Mouse (Mus musculus): ENCODE results near the gene Gm340.

The Gm340 gene

DNA sequence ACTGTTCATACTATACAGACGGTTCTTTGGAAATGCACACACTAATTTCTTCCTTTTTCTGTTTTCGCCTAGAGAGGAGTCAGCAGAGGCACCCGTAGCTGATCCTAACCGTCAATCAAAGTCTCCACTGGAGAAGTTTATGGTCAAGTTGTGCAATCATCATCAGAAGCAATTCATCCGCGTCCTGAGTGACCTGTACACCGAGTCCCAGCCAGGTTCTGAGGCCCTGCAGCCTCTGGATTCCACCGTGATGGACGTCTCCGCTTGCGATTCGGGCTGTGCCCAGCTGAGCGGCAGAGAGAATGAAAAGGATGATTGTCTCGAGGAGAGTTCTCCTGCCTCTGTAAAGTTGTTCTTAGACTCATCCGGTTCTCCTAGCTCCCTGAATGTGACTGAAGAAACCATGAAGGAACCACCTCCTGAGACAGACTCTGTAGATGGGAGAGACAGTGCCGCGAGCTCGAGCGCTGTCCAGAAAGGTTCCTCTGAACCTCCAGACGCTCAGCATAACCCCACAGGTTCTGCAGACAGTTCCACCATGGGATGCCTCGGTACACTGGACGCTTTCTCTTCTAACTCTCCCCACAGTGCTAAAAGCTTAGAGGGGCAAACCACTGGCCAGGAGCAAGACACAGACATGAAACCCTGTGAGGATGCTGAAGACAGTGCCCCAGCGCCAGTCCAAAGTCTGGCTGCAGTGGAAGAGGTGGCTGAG lies at the start of gene Gm340:
TSS of gene Gm340 (plus strand) at position 665 of the 715 bp plus-strand sequence.
- no peak for DNase-seq (ENCODE audit: low spot score)

GRCm38 (mm10) chr19:41534021-41534420 lies 48.1 kb upstream of the Gm340 start:
- DNase-seq (ENCODE audit: low spot score), result no peak

- DNase-seq (ENCODE audit: low spot score), result no peak
Measured at GRCm38 (mm10) chr19:41556981-41557380, 25.2 kb upstream of the Gm340 start.

DNA sequence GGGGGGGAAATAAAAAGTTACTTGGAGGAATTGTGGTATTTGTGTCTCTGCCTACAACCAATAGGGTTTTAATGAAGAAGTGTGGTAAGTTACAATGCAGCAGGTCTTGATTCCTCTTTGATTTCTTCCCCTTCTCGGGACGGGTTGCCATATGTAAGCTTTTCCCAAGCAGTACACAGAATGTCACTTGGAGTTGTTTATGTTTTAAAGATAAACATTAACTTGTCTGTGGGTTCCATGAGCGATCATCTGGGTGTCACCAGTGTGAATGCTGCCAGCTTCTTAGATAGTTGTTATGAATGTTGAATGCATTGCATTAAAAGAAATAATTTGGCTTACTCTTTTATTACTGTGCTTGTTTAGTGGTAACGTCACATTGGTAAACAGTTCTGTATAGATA lies 24.7 kb upstream of the Gm340 start:
- no peak for DNase-seq (ENCODE audit: low spot score)

DNA sequence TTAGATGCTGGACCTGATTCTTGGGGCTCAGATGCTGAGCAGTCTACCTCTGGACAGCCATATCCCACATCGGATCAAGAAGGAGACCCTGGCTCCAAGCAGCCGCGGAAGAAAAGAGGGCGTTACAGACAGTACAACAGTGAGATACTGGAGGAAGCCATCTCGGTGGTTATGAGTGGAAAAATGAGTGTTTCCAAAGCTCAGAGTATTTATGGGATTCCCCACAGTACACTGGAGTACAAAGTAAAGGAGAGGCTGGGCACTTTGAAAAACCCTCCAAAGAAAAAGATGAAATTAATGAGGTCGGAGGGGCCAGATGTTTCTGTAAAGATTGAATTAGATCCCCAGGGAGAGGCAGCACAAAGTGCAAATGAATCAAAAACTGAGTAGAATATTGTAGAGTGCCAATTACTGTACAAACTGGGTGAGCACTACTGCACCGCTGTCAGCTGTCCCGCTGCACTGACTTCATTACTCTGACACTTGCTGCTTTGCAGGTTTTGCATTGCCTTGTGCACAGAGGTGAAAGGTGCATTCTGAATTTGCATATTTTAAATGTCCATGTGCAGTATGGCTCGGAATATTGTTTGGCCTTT lies 23.2 kb upstream of the Gm340 start:
- DNase-seq (ENCODE audit: low spot score), result no peak

DNA sequence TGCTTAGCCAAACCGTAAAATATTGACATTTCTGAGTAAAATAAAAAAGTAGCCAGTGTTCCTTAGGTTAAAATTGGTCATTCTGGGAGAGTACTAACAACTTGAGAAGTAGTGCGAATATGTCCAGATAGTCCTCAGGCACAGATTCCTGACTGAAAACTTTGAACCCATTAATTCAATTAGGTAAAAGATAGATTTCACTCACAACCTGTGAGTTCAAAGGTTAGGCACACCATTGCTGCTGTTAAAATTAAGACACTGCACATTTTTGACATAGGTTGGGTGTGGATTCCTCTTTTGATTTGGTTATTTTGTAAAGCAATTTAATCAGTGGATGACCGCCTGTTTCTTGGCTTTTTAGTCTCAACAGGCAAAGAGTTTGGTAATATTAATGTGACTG lies 21.3 kb upstream of the Gm340 start:
- DNase-seq (ENCODE audit: low spot score), result no peak

GRCm38 (mm10) chr19:41568791-41569190 lies 13.4 kb upstream of the Gm340 start:
- DNase-seq (ENCODE audit: low spot score), result no peak

DNA sequence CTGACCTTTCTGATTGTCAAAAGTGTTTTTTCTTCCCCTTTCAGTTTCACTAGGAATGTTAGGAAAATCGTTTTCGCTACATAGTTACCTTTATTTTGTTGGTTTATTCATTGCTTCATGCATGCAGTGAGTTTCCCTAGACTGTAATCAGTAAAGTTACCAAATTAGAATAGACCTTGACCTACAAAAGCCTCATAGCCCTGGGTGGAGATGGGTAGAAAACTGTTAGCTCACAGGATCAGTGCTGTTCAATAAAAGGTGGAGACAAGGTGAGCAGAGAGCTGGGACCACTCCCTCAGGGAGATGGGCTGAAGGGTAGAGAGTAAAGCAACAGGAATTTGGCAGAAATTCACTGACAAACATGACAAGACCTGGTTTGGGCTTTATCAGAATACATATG lies 8.5 kb upstream of the Gm340 start:
- DNase-seq (ENCODE audit: low spot score), result no peak

DNA sequence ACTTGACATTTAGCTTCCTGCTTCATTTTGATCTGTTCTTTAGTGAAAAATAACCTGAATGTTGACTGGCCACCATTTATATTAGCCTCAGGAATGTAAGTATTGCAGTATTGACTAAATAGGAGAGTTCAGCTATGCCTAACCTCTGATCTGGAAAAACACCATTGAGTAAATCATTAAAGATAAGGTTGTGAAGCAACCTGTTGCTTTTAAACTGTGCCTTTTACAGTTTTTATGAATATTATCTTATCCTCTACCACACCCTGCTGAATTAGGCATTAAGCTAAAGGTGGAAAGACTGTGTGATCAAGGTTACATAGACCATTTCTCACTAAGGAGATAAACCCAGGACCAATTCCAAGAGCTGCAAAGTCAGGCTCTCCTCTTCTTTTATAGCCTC lies 4.6 kb upstream of the Gm340 start:
- no peak for DNase-seq (ENCODE audit: low spot score)

DNA sequence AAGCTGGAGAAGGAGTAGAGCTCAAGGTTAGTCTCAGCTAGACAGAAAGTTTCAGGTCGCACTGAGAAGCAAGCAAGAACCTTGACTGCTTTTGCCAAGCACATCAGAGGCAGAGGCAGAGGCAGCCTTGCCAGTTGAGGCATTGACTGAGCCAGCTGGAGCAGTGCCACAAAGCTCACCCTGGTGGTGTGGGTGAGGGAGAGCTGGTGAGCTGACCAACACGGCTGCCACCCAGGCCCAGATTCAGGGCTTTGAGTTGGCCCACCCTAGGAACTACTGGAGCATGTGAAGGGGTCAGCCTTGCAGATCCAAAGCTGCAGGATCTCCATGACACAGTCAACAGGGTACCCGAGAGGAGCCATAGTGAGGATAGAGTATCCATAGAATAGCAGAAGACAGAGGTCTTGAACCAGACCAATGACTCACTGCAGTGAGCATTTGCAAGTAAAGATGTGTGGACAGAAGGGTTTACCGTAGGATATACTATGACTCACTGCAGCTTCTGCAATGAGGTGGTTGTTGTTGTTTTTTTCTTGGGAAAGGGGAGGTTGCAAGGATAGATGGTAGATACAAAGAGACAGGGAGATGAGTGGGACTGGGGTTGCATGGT lies 2.8 kb upstream of the Gm340 start:
- no peak for DNase-seq (ENCODE audit: low spot score)

GRCm38 (mm10) chr19:41582918-41583514 lies 846 bp downstream of the Gm340 start:
- no peak for DNase-seq (ENCODE audit: low spot score)

DNA sequence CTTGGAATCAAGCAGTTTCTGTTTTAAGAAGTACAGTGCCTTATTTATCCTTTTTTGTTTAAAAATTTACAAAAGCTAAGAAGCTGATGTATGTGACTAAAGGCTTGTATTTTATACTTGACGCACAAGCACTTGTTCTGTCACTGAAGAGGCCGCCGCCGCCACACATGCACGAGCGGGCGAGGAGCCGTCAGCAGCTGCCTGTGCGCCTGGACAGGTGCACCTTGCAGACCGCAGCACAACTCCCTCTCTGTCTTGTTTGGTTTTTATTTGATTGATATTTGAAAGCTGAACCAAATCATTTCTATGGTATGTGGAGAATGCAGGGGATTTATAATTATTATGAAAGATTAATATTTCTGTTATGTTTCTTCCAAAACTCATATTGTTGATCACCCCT lies 4.6 kb downstream of the Gm340 start:
- DNase-seq (ENCODE audit: low spot score), result no peak

DNA sequence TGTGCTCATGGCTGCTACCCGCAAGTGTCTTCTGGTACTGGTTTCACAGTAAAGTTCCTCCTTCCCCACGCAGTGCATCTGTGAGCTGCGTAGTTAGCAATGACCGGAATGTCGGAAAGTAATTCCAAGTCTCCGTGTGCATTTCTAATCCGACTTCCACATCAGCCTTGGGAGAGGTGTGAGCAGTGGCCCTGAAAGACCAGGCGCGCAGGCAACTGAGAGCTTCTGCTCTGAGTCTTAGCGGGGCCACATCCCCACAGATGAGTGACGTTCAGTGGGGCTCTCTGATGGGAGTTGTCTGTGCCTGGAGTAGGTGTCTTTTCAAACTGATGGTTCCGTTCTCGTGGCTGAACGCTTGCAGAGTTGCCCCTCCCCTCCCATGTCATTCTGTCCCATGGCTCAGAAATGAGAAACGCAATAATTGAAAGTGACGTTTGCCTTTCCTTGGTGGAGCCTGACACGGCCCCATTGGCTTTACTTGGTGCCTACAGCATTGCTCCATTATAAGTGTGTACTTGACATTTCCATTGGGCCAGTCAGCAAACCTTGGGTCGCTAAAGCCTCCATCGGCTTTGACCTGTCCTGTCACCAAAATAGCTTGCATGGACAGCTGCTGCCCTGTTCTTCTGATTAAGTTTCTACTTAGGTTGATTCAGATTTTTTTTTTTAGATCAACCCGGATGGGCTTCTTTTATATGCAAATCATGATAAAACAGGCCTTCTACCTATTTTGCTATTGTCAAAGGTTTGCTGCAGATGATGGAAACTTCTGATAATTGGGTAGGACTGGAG lies 5.5 kb downstream of the Gm340 start:
- DNase-seq (ENCODE audit: low spot score), result no peak

GRCm38 (mm10) chr19:41589026-41589425 lies 6.9 kb downstream of the Gm340 start:
- DNase-seq (ENCODE audit: low spot score), result no peak

DNA sequence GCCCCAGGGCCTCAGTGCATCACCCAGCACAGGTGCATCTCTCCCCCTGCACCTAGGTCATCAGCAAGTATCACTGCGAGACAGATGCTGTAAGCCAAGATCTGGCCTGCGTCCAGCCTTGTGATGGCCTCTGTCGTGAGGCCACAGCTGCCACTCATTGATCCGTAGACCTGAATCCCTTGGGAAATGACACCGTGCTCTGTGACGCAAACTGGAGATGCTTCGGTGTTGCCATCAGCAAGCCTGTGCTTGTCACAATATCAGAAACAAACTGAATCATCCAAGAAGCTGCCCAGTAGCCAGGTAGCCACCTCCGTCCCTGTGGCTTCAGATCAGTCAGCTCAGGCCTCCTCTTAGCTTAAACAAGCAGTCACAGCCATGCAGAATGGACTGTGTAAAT lies 7.5 kb downstream of the Gm340 start:
- DNase-seq (ENCODE audit: low spot score), result no peak

- DNase-seq (ENCODE audit: low spot score), result no peak
Measured at GRCm38 (mm10) chr19:41591808-41592207, 9.6 kb downstream of the Gm340 start.

GRCm38 (mm10) chr19:41597170-41597894 lies 15.2 kb downstream of the Gm340 start:
- peak; percentile 79 for DNase-seq (ENCODE audit: low spot score)

DNA sequence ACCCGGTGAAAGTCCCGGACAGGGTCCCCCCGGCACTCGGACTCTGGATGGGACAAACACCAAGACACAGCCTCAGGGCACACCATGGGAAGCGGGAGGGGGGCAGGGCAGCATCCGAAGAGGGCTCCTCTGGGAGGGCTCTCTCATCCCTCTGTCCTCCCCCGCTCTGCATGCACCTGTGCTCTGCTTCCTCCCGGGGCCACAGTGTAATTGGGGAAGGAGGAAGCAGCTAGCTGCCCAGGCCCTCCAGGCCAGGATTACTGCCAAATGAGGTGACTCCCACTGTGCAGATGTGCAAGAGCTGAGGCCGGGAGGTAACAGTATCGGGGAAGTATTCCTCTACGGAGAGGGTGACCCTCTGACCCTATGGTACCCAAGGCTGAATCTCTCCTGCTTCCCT lies 18.5 kb downstream of the Gm340 start:
- DNase-seq (ENCODE audit: low spot score), result no peak

GRCm38 (mm10) chr19:41606208-41606987 lies 24.2 kb downstream of the Gm340 start:
- DNase-seq (ENCODE audit: low spot score), result no peak

GRCm38 (mm10) chr19:41611683-41612082 lies 29.5 kb downstream of the Gm340 start:
- no peak for DNase-seq (ENCODE audit: low spot score)
